Comparison of ENCODE assay signal across 12 mouse cellular contexts in genomic region chr11:76467073-76467472, GRCm38 (mm10).
DNase-seq lines count a peak whose midpoint lies in the region; ATAC-seq and TF ChIP-seq lines count a peak whose summit lies in the region.
"Had no signal": no experiment of that assay in that cellular context is flagged by ENCODE, and none has a peak within 500 bp of the region (broad histone marks: within the 10 kb centered on the region; RNA-seq: fewer than 3 reads in every experiment).

No protein-coding gene starts in this region.

- no peaks in the 10 kb centered on the region for H3K9me3 ChIP-seq in kidney, embryonic 16.5 days (ENCODE audit: low read length)
- no peaks in the 10 kb centered on the region for H3K9me3 ChIP-seq in forebrain, embryonic 14.5 days (replicated peaks; ENCODE audit: control insufficient read depth, low read length)
- no peaks in the 10 kb centered on the region for H3K9me3 ChIP-seq in limb, embryonic 13.5 days

- WGBS in kidney, embryonic 16.5 days = 25% methylated on average over 10 of the region's 10 CpGs
- WGBS in kidney, adult 2 months = 83% methylated on average over 10 of the region's 10 CpGs
- WGBS in forebrain, embryonic 14.5 days = 28% methylated on average over 10 of the region's 10 CpGs
- WGBS in limb, embryonic 13.5 days = 39% methylated on average over 10 of the region's 10 CpGs
- 34% methylated on average over 10 of the region's 10 CpGs for WGBS in olfactory bulb, adult 2 months

- TF ChIP-seq POLR2A in kidney, adult 2 months (IDR thresholded peaks at IDR 0.05; ENCODE audit: low read depth, low read length) = no peak
- no peak for TF ChIP-seq POLR2A in olfactory bulb, adult 2 months (IDR thresholded peaks at IDR 0.05; ENCODE audit: insufficient read depth, low read depth, low read length)

- ATAC-seq in kidney, embryonic 16.5 days (ENCODE audit: low FRiP score, low TSS enrichment) = peak; percentile 19; the same call in 1 of the 2 replicates
- no peak for ATAC-seq in forebrain, embryonic 14.5 days
- ATAC-seq in limb, embryonic 13.5 days (ENCODE audit: low FRiP score, low read depth) = no peak; the same call in 1 of the 2 replicates
- no peak for ATAC-seq in CD4-positive, CD25-positive, alpha-beta regulatory T cell, adult 4 months

- DNase-seq in kidney, adult 2 months = no peak
- DNase-seq in forebrain, embryonic 14.5 days (ENCODE audit: low spot score) = peak; percentile 38
- no peak for DNase-seq in ovary, postnatal 14 days (ENCODE audit: low spot score)
- DNase-seq: heart, postnatal 14 days; left cerebral cortex, postnatal 4 days; lung, adult 2 months; right cerebral cortex, postnatal 4 days had no signal

- H3K9ac ChIP-seq in kidney, embryonic 16.5 days (replicated peaks; ENCODE audit: low read length) = no peak overlapping the region
- H3K9ac ChIP-seq in forebrain, embryonic 14.5 days (ENCODE audit: low read length) = peak overlapping the region; percentile 76
- peak overlapping the region; percentile 15; the same call in 1 of the 2 replicates for H3K9ac ChIP-seq in limb, embryonic 13.5 days

- no peaks in the 10 kb centered on the region for H3K27me3 ChIP-seq in kidney, embryonic 16.5 days (ENCODE audit: insufficient read depth, low read length)
- H3K27me3 ChIP-seq in kidney, adult 2 months (replicated peaks; ENCODE audit: control insufficient read depth, insufficient read depth, low read length) = no peaks in the 10 kb centered on the region
- H3K27me3 ChIP-seq in forebrain, embryonic 14.5 days (replicated peaks; ENCODE audit: control insufficient read depth, insufficient read depth, low read length) = no peaks in the 10 kb centered on the region
- no peaks in the 10 kb centered on the region for H3K27me3 ChIP-seq in limb, embryonic 13.5 days

- H3K36me3 ChIP-seq in kidney, embryonic 16.5 days (ENCODE audit: insufficient read depth, low read length) = peaks cover 14% of the 10 kb centered on the region
- H3K36me3 ChIP-seq in kidney, adult 2 months (ENCODE audit: control insufficient read depth, insufficient read depth, low read length) = no peaks in the 10 kb centered on the region
- H3K36me3 ChIP-seq in forebrain, embryonic 14.5 days (ENCODE audit: control insufficient read depth, insufficient read depth, low read length) = peaks cover 24% of the 10 kb centered on the region
- H3K36me3 ChIP-seq in limb, embryonic 13.5 days = peaks cover 54% of the 10 kb centered on the region

- peak overlapping the region; percentile 9; the same call in 1 of the 2 replicates for H3K27ac ChIP-seq in kidney, embryonic 16.5 days (ENCODE audit: low read length)
- no peak overlapping the region for H3K27ac ChIP-seq in kidney, adult 2 months (ENCODE audit: insufficient read depth, low read depth, low read length)
- peak overlapping the region; percentile 92 for H3K27ac ChIP-seq in forebrain, embryonic 14.5 days (ENCODE audit: low read depth, low read length)
- H3K27ac ChIP-seq in limb, embryonic 13.5 days = no peak overlapping the region
- H3K27ac ChIP-seq in olfactory bulb, adult 2 months (ENCODE audit: insufficient read depth, low read depth, low read length) = no peak overlapping the region
- H3K27ac ChIP-seq: stomach, postnatal 0 days had no signal

- no peak for TF ChIP-seq CTCF in kidney, adult 2 months (conservative IDR thresholded peaks at IDR 0.05; ENCODE audit: insufficient read depth, insufficient read length, low read depth, low read length)
- no peak for TF ChIP-seq CTCF in olfactory bulb, adult 2 months (IDR thresholded peaks at IDR 0.05; ENCODE audit: insufficient read depth, low read depth, low read length)

- peaks cover 52% of the 10 kb centered on the region for H3K4me1 ChIP-seq in kidney, embryonic 16.5 days (ENCODE audit: insufficient read depth, low read length)
- H3K4me1 ChIP-seq in kidney, adult 2 months (ENCODE audit: control insufficient read depth, insufficient read depth, low read length) = 0 out of 2 replicates have a peak, but pooled peaks cover 4% of the 10 kb centered on the region
- peaks cover 41% of the 10 kb centered on the region for H3K4me1 ChIP-seq in forebrain, embryonic 14.5 days (ENCODE audit: control insufficient read depth, insufficient read depth, low read length)
- H3K4me1 ChIP-seq in limb, embryonic 13.5 days = peaks cover 51% of the 10 kb centered on the region
- H3K4me1 ChIP-seq in olfactory bulb, adult 2 months (ENCODE audit: control insufficient read depth, insufficient read depth, low read length) = peaks cover 63% of the 10 kb centered on the region

- no peak overlapping the region for H3K4me3 ChIP-seq in kidney, embryonic 16.5 days (ENCODE audit: low read length)
- no peak overlapping the region for H3K4me3 ChIP-seq in kidney, adult 2 months (ENCODE audit: insufficient read depth, low read depth, low read length)
- H3K4me3 ChIP-seq in forebrain, embryonic 14.5 days (ENCODE audit: low read depth, low read length) = peak overlapping the region; percentile 46
- H3K4me3 ChIP-seq in limb, embryonic 13.5 days = no peak overlapping the region
- peak overlapping the region; percentile 35 for H3K4me3 ChIP-seq in olfactory bulb, adult 2 months (ENCODE audit: insufficient read depth, low read depth, low read length)

- H3K4me2 ChIP-seq in kidney, embryonic 16.5 days (replicated peaks; ENCODE audit: low read depth, low read length) = no peak overlapping the region
- peak overlapping the region; percentile 59 for H3K4me2 ChIP-seq in forebrain, embryonic 14.5 days (ENCODE audit: low read length)
- peak overlapping the region; percentile 41; the same call in 1 of the 2 replicates for H3K4me2 ChIP-seq in limb, embryonic 13.5 days (replicated peaks)

Comparison
In these comparisons a context has a peak if more than half of its experiments do, and no peak if none do; other contexts are left out.
1. H3K27ac ChIP-seq: peak in kidney, embryonic 16.5 days (single experiment) and forebrain, embryonic 14.5 days (single experiment); none in kidney, adult 2 months (single experiment), limb, embryonic 13.5 days (single experiment) and olfactory bulb, adult 2 months (single experiment).
2. H3K4me3 ChIP-seq: peak in forebrain, embryonic 14.5 days (single experiment) and olfactory bulb, adult 2 months (single experiment); none in kidney, embryonic 16.5 days (single experiment), kidney, adult 2 months (single experiment) and limb, embryonic 13.5 days (single experiment).